Mouse (Mus musculus) embryonic facial prominence, embryonic 13.5 days (tissue): ENCODE results near the gene Bpi. TPM values are rescaled to one million over a fixed set of nuclear protein-coding genes. Genes with fewer than 3 reads are reported as not detected.
A peak's percentile ranks its signal among the peaks of the same experiment; 100 is the strongest.

ENCODE experiments used
- ATAC-seq: fragments of 200-750 bp; cut with Nextera tagmentation; 2 replicates; pipeline ENCODE4 v1.8.0; 2017; ENCODE audit warnings: low read depth; ENCODE audit not compliant: insufficient number of reproducible peaks, insufficient read depth, low FRiP score, low TSS enrichment
- H3K27ac ChIP-seq: fragments of 300-500 bp; sonication (generic); 2 replicates; pipeline ENCODE4 v1.5.1; 2015; ENCODE audit warnings: moderate library complexity, mild to moderate bottlenecking, inconsistent platforms
- H3K27me3 ChIP-seq: fragments of 300-500 bp; sonication (generic); 2 replicates; pipeline ENCODE4 v1.6.1; 2015; ENCODE audit warnings: mild to moderate bottlenecking, inconsistent platforms
- H3K36me3 ChIP-seq: fragments of 300-500 bp; sonication (generic); 2 replicates; pipeline ENCODE4 v1.6.1; 2015; ENCODE audit warnings: mild to moderate bottlenecking, inconsistent platforms
- H3K4me1 ChIP-seq: fragments of 300-500 bp; sonication (generic); 2 replicates; pipeline ENCODE4 v1.6.1; 2015; ENCODE audit warnings: inconsistent platforms
- H3K4me2 ChIP-seq: fragments of 300-500 bp; sonication (generic); 2 replicates; pipeline ENCODE4 v1.6.1; 2015; ENCODE audit warnings: moderate library complexity, mild to moderate bottlenecking, inconsistent platforms
- H3K4me3 ChIP-seq: fragments of 300-500 bp; sonication (generic); 2 replicates; pipeline ENCODE4 v1.5.1; 2015; ENCODE audit warnings: mild to moderate bottlenecking, inconsistent platforms
- H3K9ac ChIP-seq: fragments of 300-500 bp; sonication (generic); 2 replicates; pipeline ENCODE4 v1.6.1; 2015; ENCODE audit warnings: mild to moderate bottlenecking, inconsistent platforms
- H3K9me3 ChIP-seq: fragments of 300-500 bp; sonication (generic); 2 replicates; pipeline ENCODE4 v1.6.1; 2016; ENCODE audit warnings: inconsistent platforms
- WGBS: fragments of 180-500 bp; shearing (Covaris S2); methylation state at CpG from one replicate; pipeline ENCODE4 v1.1.7; 2015; ENCODE audit warnings: mixed read lengths; 5-methylcytosine and 5-hydroxymethylcytosine counted together
- polyA plus RNA-seq: library from polyadenylated mRNA; unstranded; fragments of >200 nt; fragmentation: Nextera tagmentation; extraction: Ambion mirVana; gene quantifications from 2 replicates; pipeline ENCODE4 v1.2.1, GENCODE M21; 2015

Gene Bpi
- polyA plus RNA-seq, 1 experiment from 2014 or later = not detected

GRCm38 (mm10) chr2:158275349-158275748 is 17.5 kb downstream of the Bpi start:
- H3K9me3 ChIP-seq = no peaks in the 10 kb centered on the region
- no peak overlapping the region for H3K4me3 ChIP-seq
- no peak overlapping the region for H3K9ac ChIP-seq
- no peak for ATAC-seq
- H3K4me2 ChIP-seq = no peak overlapping the region
- no peaks in the 10 kb centered on the region for H3K27me3 ChIP-seq
- H3K27ac ChIP-seq = no peak overlapping the region
- WGBS = 93% methylated on average over 3 of the region's 3 CpGs
- H3K4me1 ChIP-seq = 0 out of 2 replicates have a peak, but pooled peaks cover 5% of the 10 kb centered on the region
- no peaks in the 10 kb centered on the region for H3K36me3 ChIP-seq

GRCm38 (mm10) chr2:158275811-158276210 is 17.9 kb downstream of the Bpi start:
- WGBS = 51% methylated on average over 4 of the region's 4 CpGs
- H3K4me2 ChIP-seq = no peak overlapping the region
- no peak overlapping the region for H3K9ac ChIP-seq
- ATAC-seq = no peak
- H3K27ac ChIP-seq = no peak overlapping the region
- H3K4me3 ChIP-seq = no peak overlapping the region
- H3K27me3 ChIP-seq = no peaks in the 10 kb centered on the region
- no peaks in the 10 kb centered on the region for H3K9me3 ChIP-seq
- no peaks in the 10 kb centered on the region for H3K36me3 ChIP-seq
- H3K4me1 ChIP-seq = 0 out of 2 replicates have a peak, but pooled peaks cover 5% of the 10 kb centered on the region

DNA sequence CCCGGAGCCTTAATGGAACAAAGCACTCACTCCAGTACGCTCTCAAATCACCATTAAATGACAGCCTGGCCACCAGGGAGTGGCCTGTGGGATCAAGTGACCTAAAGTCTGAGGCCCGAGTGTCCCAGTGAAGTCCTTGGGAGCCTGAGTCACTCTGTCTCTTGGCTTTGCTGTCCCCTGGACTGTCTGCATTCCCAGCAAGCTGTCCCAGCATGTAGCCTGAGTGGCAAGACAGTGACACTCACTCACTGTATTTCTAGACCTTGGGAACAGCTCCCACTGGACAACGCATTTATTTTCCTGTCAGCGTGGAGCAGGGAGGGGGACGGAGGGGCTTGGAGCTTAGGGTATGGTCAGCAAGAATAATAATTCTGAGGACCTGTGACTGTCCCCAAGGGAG is 18.6 kb downstream of the Bpi start:
- Histone ChIP-seq H3K9me3 (no peaks in the 10 kb centered on the region), H3K27ac (no peak overlapping the region), H3K4me3 (no peak overlapping the region), H3K27me3 (no peaks in the 10 kb centered on the region), H3K4me2 (no peak overlapping the region), H3K36me3 (no peaks in the 10 kb centered on the region), H3K9ac (no peak overlapping the region), H3K4me1 (0 out of 2 replicates have a peak, but pooled peaks cover 5% of the 10 kb centered on the region)
- no peak for ATAC-seq
- WGBS = 68% methylated on average over 6 of the region's 6 CpGs

DNA sequence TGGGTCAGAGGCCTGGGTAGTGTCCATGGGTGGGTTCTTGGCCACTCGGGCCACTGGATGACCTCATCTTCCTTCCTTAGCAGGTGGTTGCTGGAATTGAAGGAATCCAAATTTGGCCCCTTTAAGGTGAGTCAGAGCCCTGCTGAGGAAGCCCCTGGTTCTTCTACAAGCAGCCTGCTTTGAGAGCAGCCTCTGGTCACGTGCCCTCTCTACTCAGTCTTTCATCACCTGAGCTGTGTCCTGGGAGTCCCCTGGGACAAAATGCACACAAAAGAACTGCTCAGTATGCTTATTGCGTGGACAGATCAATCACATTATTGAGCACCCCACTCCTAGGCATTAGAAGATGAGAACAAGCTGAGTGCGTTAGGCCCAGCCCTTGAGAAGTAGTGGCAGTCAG is 19.0 kb downstream of the Bpi start:
- Histone ChIP-seq H3K4me1 (0 out of 2 replicates have a peak, but pooled peaks cover 7% of the 10 kb centered on the region), H3K36me3 (no peaks in the 10 kb centered on the region), H3K9ac (no peak overlapping the region), H3K27ac (no peak overlapping the region), H3K4me2 (no peak overlapping the region), H3K9me3 (no peaks in the 10 kb centered on the region), H3K27me3 (no peaks in the 10 kb centered on the region), H3K4me3 (no peak overlapping the region)
- 85% methylated on average over 4 of the region's 4 CpGs for WGBS
- ATAC-seq = no peak

DNA sequence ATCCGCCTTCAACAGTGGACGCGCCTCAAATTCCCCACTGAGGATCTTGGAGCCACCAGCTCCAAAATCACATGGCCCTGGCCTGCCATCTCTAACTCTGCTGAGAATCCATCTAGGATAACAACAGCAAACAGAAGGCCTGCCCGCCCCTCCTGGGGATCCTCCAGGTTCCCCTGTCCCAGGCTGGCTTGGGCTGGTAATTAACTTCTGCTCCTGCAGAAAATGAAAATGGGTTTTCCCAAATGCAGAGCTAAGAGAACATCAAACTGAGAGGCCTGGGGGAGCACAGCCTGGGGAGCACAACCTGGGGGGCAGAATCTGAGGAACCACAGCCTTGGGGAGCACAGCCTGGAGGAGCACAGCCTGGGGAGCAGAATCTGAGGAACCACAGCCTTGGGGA is 21.8 kb downstream of the Bpi start:
- 93% methylated on average over 4 of the region's 4 CpGs for WGBS
- H3K9ac ChIP-seq = no peak overlapping the region
- H3K9me3 ChIP-seq = no peaks in the 10 kb centered on the region
- no peaks in the 10 kb centered on the region for H3K27me3 ChIP-seq
- H3K36me3 ChIP-seq = no peaks in the 10 kb centered on the region
- H3K4me3 ChIP-seq = no peak overlapping the region
- no peak for ATAC-seq
- peaks cover 11% of the 10 kb centered on the region; the same call in 1 of the 2 replicates for H3K4me1 ChIP-seq
- H3K4me2 ChIP-seq = no peak overlapping the region
- H3K27ac ChIP-seq = no peak overlapping the region

GRCm38 (mm10) chr2:158281497-158282205 is 23.8 kb downstream of the Bpi start:
- Histone ChIP-seq H3K4me1 (peaks cover 17% of the 10 kb centered on the region; the same call in 1 of the 2 replicates), H3K4me3 (no peak overlapping the region), H3K9me3 (no peaks in the 10 kb centered on the region), H3K36me3 (no peaks in the 10 kb centered on the region), H3K27me3 (no peaks in the 10 kb centered on the region), H3K27ac (no peak overlapping the region), H3K9ac (0 out of 2 replicates have a peak overlapping the region, but pooled peaks have one; percentile 32), H3K4me2 (no peak overlapping the region)
- WGBS = 63% methylated on average over 16 of the region's 16 CpGs
- no peak for ATAC-seq

- H3K36me3 ChIP-seq = no peaks in the 10 kb centered on the region
- H3K4me1 ChIP-seq = peaks cover 17% of the 10 kb centered on the region; the same call in 1 of the 2 replicates
- no peaks in the 10 kb centered on the region for H3K9me3 ChIP-seq
- WGBS = 81% methylated on average over 7 of the region's 7 CpGs
- no peak overlapping the region for H3K4me2 ChIP-seq
- H3K27ac ChIP-seq = no peak overlapping the region
- no peak overlapping the region for H3K9ac ChIP-seq
- no peak overlapping the region for H3K4me3 ChIP-seq
- no peaks in the 10 kb centered on the region for H3K27me3 ChIP-seq
- ATAC-seq = no peak
These were observed 25.2 kb downstream of the Bpi start for GRCm38 (mm10) chr2:158283136-158283535.

GRCm38 (mm10) chr2:158283771-158284170 is 25.9 kb downstream of the Bpi start:
- no peak overlapping the region for H3K4me2 ChIP-seq
- H3K36me3 ChIP-seq = no peaks in the 10 kb centered on the region
- no peaks in the 10 kb centered on the region for H3K27me3 ChIP-seq
- H3K9me3 ChIP-seq = no peaks in the 10 kb centered on the region
- H3K27ac ChIP-seq = no peak overlapping the region
- peaks cover 17% of the 10 kb centered on the region; the same call in 1 of the 2 replicates for H3K4me1 ChIP-seq
- H3K9ac ChIP-seq = no peak overlapping the region
- ATAC-seq = no peak
- no peak overlapping the region for H3K4me3 ChIP-seq
- 75% methylated on average over 6 of the region's 6 CpGs for WGBS

DNA sequence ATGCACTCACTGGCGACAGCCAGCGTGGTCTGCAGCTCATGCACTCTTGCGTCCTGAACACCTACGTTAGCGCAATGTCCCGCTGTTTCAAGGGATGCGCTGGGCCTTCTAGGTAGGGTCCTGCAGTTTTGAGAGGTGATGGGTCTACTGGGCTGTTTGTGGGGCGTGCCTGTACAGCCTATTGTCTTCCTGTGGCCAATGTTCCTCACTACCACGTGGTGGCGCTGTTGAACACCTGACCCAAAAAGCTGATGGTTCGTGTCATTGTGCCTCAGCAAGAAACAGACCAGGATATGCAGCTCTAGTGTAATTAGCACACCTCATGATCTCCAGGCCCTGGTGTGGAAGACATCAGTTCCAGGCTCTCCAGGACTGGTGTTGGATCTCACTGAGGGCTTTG is 26.7 kb downstream of the Bpi start:
- Histone ChIP-seq H3K4me3 (no peak overlapping the region), H3K4me2 (no peak overlapping the region), H3K27me3 (no peaks in the 10 kb centered on the region), H3K9ac (no peak overlapping the region), H3K36me3 (no peaks in the 10 kb centered on the region), H3K4me1 (peaks cover 17% of the 10 kb centered on the region; the same call in 1 of the 2 replicates), H3K27ac (no peak overlapping the region), H3K9me3 (no peaks in the 10 kb centered on the region)
- no peak for ATAC-seq
- WGBS = 22% methylated on average over 11 of the region's 11 CpGs

GRCm38 (mm10) chr2:158285655-158286054 is 27.8 kb downstream of the Bpi start:
- Histone ChIP-seq H3K27me3 (no peaks in the 10 kb centered on the region), H3K4me2 (no peak overlapping the region), H3K36me3 (no peaks in the 10 kb centered on the region), H3K9me3 (no peaks in the 10 kb centered on the region), H3K4me3 (no peak overlapping the region), H3K4me1 (peaks cover 17% of the 10 kb centered on the region; the same call in 1 of the 2 replicates), H3K27ac (no peak overlapping the region), H3K9ac (no peak overlapping the region)
- ATAC-seq = no peak
- 59% methylated on average over 6 of the region's 6 CpGs for WGBS

- Histone ChIP-seq H3K36me3 (no peaks in the 10 kb centered on the region), H3K9ac (no peak overlapping the region), H3K27me3 (no peaks in the 10 kb centered on the region), H3K4me2 (no peak overlapping the region), H3K27ac (no peak overlapping the region), H3K4me1 (no peaks in the 10 kb centered on the region), H3K4me3 (no peak overlapping the region), H3K9me3 (no peaks in the 10 kb centered on the region)
- WGBS = 71% methylated on average over 9 of the region's 9 CpGs
- no peak for ATAC-seq
These were observed 37.8 kb downstream of the Bpi start for GRCm38 (mm10) chr2:158295700-158296099.

DNA sequence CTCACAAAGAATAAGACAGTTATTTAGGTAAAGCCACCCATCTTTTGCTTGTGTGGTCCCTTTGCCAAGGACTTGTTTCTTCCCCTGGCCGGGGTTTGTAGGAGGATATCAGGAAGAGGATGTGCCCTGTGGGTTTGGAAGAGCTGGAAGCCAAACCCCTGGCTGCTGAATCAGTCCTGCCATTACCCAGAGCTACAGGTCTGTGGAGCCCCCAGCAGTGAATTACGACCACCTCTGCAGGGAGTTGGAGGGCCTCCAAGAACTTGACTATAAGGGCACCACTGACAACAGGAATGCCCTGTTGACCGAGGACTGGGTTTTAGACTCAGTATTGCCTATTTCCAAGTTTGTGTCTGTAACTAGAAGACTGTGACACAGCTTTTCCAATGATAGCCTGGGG is 41.3 kb downstream of the Bpi start:
- H3K9me3 ChIP-seq = no peaks in the 10 kb centered on the region
- no peak overlapping the region for H3K9ac ChIP-seq
- 85% methylated on average over 3 of the region's 3 CpGs for WGBS
- no peak for ATAC-seq
- H3K36me3 ChIP-seq = no peaks in the 10 kb centered on the region
- H3K4me2 ChIP-seq = no peak overlapping the region
- no peaks in the 10 kb centered on the region for H3K27me3 ChIP-seq
- H3K27ac ChIP-seq = no peak overlapping the region
- H3K4me3 ChIP-seq = no peak overlapping the region
- no peaks in the 10 kb centered on the region for H3K4me1 ChIP-seq
